Mouse (Mus musculus) yolk sac, embryonic 10.5 days (tissue): ENCODE data around the gene Dnajc11.
A peak's percentile ranks its signal among the peaks of the same experiment; 100 is the strongest.

Experiments used
- DNase-seq: peaks from one replicate; pipeline ENCODE4 v3.0.0-alpha.2; 2017; ENCODE audit warnings: low spot score

Dnajc11 gene

DNA sequence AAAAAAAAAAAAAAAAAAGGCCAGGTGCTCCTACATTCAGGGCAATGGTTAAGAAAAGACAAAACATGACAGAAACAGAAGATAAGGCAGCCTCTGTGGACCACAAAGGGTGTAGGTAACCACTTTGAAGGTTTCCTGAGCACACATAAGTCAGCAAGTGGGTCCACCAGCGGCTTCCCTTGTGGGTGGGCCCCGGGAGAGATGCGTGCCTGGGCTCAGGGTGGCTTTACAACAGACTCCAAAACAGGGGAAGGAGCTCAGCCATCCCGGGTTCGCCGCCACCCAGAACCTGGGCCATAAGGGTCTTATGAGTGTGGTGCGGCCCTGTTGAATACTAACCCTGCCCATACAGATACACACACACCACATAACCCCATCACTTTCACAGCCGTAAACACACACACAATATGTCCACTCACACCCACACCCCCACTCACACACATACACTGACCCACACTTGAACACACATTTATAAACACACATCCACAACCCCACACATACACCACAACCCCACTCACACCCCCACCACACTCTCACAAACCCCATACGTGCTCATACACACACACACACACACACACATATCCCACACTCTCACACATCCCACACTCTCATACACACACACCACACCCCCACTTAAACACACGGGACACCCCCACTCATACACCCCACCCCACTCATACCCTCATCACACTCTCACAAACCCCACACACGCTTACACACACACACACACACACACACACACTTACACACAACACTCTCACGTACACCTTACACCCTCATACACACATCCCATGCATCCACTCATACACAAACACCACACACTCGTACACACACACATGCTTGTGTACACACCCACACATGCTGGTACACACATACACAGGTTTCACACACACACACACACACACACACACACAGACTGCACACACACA, 651 bp upstream of the Dnajc11 start:
- DNase-seq, result no peak

DNA sequence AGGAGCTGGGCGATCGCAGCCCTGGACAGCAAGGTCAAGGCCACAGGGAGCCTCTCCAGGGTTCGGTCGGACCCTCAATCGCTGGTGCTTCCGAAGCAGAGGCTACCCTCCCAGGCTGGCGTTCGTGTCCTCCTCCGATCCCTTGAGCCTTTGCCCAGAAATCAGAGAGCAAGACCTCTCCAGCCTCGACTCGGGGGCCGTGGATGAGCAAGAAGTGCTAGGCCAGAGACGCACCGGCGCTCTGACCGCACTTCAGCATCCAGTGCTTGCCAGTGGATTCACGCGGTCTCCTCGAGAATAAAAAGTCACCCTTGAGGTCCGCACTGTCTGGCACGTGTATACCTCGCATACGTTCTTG, 703 bp downstream of the Dnajc11 start:
- peak; percentile 32 for DNase-seq

DNA sequence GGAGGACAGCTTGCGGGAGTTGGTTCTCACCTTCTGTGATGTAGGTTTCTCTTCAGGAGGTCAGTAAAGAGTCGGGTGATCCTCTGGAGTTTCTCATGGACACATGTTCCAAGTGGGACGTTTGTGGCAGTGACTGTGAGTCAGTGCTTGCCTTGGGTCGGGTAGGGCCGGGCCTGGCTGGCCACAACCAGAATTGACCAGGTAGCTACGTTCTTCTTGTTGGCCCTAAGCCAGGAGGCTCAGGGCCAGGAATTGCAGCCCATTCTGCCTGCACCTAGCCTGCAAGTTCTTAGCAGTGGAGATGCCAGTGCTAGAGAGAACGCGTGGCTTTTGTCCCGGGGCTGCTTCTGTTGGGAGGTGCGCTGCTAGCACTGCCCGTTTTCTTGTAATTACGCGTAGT, 4.0 kb downstream of the Dnajc11 start:
- peak; percentile 68 for DNase-seq

DNA sequence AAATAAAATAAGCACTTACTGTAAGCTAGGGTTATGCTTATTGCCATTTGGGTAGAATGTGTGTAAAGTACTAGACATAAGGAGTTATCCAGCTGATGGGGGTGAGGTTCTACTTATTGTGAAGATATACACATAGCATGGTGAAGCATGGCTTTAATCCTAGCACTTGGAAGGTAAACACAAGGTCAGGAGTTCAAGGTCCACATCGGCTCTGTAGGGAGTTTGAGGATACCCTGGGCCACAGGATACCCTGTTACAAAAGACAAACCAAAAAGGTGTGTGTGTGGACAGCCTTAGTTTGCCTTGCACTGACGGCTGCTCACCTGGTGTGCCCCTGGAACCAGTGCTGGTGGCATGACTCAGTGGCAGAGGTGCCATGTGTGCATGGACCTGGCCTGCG, 4.6 kb downstream of the Dnajc11 start:
- peak; percentile 56 for DNase-seq

DNA sequence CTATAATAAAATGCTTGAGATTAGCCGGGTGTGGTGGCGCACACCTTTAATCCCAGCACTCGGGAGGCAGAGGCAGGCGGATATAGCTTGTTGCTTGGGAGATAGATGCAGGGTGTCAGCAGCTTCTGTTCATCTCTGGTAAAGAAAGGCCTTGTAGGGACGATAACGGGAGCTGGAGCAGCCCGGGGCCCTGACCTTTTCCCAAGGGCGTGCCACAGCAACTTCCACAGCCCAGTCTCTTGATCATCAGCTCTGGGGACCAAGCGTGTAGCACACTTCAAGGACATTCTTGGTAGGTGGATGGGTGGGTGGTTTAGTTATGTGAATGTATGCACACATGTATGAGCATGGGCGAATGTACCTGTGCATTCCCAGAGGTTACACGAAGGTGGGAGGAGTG, 12.7 kb downstream of the Dnajc11 start:
- DNase-seq, result no peak

DNA sequence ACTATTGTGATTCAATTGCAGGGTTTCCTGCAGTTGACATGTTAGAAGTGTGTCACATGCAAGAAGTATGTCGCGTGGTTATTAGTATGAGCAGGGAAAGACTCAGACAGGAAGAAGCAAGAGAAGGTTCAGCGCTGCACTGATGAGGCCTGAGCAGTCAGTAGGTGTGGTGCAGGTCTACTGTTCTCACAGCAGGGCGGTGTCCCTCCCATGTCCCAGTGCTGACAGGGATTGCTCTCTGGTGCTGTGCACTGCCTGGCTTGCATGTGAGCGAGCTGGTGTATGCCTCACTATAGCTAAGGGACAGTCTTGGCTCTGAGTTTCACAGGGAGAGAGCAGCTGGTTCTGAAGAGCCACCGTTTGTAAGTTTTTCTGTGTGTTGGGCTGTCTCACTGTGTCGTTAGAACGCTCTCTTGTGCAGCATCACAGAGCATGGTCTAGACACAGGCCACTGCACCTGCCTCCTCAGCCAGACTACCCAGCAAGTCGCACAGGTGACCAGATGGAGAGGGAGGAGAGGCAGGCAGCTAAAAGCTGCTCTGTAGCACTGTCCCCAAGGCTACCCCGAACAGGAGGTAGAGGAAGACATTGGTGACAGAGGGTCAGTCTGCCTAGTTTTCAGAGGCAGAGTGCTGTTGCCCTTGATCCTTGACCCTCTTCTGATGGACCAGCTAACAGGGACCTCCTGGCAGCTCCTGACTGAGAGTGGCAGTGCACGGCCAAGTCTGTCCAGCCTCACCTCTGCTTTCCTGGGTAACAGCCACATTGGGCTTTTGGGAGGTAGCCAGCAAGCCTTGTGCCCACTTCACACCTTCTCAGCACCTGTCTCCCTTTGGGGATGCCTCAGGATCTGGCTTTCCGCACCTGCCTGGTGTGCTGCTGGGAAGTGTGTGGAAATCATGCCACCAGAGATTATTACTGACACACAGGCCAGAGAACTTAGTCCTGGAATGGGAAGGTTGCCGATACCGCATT, 15.3 kb downstream of the Dnajc11 start:
- DNase-seq, result no peak

DNA sequence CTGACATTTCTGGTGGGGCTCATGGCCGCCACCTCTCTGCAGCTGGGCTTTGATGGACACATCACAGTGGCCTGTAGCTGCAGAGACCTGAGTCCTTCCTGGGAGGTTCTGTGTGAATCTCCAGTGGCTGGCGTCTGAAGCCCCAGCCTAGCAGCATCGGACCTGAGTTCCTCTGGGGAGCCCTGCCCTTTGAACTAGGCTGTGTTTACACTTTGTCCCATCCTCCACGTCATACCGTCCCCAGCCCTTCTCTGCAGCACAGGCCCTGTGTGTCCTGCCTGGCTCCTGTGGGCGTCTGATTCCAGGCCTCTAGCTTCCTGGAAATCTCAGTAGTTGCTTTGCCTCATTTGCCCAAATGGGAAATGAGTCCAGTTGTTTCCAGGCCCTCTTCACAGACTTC, 19.7 kb downstream of the Dnajc11 start:
- peak; percentile 86 for DNase-seq

DNA sequence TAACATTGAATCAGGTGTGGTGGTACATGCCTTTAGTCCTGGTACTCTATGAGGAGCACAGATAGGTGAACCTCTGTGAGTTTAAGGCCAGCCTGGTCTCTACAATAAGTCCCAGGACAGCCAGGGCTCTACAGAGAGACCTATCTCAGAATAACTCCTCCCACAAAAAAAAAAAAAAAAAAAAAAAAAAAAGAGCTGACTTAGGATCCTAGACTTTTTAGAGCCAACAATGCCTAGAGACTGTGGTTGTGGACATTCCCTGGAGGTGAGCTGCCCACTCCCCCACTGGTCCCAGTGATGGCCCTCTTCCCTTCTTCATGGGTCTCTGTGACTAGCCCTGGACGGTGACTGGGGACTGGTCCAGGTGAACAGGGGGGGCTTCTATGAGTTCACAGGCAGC, 22.3 kb downstream of the Dnajc11 start:
- DNase-seq, result no peak

DNA sequence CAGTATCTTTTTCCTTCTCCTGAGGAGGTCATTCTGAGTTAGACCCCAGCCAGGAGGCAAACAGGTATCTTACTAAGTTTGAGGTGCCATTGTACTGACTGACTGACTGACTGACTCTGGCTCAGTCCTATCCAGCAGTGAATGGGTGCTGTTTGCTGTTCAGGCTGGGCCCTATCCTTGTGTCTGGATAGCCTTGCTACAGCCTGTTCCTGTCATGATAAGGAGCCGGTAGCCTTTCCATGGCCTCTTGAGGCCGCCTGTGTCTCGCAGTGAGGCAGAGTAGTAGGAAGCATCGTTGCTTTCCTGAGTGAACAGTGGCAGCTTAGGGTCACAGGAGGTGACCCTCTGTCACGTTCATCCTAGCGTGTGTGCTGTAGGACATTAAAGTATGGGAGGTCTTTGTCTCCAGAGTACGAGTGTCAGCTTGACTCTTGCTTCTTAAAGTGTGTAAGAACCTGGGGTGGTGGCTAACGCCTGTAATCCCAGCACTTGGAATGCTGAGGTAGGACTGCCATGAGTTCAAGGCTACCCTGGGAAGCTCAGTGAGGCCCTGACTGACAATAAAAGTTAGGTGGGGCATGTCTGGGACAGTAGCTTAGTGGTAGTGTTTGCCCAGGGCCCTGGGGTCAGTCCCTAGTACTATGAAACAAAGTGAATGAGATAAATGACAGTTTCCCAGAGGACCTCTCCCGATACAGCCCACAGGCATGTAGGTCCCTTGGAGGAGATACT, 24.3 kb downstream of the Dnajc11 start:
- no peak for DNase-seq

DNA sequence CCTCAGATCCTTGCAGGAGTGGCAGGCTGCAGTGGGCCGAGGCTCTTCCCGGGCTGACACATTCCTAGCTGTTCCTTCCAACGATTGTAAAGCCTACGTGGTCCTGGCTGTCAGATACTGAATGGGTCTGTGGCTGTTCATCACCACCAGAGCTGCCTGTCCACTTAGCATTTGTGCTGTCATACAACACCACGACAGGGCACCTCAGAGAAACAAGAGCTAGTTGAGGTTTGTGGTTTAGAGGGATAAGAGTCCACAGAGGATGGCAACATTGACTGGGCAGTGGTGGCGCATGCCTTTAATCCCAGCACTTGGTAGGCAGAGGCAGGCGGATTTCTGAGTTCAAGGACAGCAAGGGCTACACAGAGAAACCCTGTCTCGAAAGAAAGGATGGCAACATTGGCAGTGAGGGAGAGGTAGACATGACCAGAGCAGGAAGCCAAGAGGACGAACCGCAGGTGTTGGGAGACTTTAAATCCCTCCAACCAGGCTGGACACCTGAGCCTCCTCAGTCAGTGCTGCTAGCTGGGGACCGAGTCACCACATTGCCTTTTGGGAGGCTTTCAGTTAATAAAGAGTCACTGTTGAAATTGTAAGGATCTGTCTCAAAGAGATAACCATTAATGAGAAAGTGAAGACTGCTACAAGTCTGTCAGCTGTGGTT, 26.5 kb downstream of the Dnajc11 start:
- DNase-seq, result no peak

DNA sequence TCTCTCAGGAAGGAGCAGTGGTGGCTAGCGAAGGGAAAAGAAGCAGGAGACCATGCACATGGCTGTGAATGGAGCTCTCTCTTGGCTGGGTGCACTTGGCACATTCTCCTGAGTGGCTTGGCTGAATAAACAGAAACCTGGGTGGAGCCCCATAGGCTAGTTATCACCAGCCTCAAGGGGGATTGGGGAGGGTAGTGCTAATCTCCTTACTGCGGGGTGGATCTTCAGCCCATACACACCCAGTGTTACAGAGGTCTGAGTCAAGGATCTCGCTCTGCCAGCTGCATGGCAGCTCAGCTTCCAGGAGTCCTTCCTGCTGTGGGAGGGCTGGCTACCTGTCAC, 27.0 kb downstream of the Dnajc11 start:
- DNase-seq, result peak; percentile 32

DNA sequence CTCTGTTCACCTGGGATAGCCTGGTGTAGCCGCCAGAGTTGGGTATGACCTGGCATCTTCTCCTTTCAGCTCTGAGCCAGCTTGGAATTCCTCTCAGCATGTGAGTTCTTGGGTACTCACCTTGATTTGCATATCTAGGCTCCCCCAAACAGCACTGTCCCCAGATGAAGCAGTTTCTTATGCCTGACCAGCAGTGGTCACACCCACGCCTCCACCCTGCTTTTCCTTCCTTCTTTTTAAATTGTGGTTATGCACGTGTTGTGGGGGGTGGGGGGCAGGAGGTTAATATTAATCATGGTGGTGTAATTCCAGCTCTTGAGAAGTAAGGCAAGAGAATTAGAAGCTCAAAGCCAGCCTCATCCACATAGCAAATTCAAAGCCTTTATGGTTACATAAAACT, 29.3 kb downstream of the Dnajc11 start:
- no peak for DNase-seq

DNA sequence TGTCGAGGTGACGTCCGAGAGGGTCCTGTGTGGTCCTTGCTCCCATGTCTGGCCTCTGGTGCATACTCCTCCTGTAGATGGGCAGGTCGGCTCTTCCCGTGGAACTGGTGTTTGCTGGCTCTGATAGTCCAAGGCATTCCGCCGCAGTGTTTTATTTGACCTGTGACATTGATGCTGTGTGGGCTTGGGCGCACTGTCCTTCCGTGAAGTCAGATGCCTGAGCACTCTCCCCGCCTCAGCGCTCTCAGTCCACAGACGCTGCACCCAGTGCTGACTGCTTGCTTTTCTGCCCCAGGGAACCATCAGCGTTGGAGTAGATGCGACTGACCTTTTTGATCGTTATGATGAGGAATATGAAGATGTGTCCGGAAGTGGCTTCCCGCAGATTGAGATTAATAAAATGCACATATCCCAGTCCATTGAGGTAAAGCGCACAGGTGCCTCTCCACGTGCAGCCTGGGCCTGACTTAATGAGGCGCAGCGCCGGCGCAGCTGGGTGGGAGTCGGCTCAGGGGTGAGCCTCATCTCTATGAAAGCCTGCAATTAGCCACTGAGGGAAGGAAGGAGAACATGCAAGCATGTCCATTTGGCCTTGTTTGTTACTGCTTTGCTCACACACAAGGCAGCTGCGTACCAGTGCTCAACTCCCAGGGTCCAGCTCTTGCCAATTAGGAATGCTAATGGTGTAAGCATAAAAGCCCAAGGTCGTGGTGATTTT, 34.9 kb downstream of the Dnajc11 start:
- no peak for DNase-seq

DNA sequence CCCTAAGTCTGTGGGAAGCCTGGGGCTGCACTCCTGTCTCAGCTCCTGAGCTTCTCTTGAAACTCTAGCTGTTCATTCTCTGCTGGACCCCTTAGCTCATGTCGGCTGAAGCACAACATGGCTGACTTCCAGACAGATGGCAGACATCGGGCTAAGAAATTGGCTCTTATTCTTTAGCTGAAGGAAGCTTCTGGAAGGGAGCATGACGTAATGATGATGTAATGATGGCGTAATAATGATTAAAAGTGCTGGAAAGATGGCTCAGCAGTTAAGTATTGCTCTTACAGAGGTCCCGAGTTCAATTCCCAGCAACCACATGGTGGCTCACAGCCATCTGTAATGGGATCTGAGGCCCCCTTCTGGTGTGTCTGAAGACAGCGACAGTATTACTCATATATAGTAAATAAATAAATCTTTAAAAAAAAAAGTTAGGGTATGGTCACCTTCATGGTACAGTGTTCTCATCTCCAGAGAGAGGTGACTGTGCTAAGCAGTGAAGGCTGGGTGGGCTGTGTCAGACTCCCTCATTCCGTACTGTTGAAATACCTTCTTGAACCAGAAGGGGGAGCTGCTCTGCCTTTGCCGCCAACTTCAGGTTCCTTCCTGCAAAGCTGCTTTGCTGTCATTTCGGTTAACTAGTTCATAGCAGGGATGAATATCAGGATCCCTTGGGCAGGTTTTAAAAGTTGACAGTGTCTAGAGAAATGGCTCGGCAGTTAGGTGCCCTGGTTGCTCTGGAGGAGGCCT, 38.9 kb downstream of the Dnajc11 start:
- DNase-seq, result no peak

DNA sequence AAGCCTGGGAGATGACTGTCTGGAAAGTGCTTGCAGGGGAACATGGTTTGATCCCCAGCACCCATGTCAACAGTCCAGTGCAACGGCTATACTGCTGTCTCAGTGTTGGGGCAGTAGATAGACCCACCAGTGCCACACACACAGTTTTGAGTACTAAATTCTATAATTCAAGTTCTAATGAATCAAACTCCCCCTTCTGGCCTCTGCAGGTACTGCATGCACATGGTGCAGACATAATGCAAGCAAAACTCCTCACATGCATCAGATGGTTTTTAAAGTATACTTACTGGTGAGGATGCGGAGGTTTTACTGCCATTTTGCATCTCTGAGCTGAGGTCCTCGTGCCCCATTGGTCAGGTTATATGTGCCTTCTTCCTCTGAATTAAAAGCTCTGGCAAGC, 42.0 kb downstream of the Dnajc11 start:
- DNase-seq, result no peak

DNA sequence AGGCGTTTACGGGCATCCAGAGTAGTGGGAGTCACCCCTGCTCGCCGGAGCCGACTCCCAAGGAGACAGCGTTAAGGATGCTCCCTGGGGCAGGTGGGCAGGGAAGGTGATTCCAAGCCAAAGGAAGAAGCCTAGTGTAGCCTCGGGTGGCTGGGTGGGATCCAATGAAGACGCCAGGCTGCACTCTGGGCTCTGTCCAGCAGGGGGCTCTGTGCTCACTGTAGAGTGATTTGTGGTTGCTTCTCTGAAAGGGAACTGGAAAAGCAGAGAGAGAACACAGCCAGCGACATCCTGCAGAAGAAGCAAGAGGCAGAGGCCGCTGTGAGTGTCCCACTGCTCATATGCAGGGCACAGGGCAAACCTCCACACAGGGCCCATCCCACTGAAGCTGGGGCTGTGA, 44.3 kb downstream of the Dnajc11 start:
- peak; percentile 58 for DNase-seq

DNA sequence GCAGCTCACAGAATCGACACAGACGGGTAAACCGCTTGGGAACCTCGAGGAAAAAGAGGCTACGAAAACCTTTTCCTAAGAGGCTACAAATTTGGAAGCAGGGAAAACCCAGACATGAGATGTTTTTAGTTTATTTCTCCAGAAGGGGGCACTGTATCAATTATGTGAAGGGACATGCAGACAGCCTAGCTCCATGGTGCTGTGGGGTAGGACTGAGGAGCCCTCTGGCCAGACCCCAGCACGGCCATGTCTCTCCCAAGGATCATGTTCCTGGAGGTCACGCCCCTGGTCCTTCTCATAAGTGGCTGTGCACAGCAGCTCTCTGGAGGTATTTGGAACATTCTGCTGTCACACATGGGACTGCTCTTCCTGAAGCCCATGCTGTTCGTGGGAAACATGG, 47.2 kb downstream of the Dnajc11 start:
- DNase-seq, result no peak

DNA sequence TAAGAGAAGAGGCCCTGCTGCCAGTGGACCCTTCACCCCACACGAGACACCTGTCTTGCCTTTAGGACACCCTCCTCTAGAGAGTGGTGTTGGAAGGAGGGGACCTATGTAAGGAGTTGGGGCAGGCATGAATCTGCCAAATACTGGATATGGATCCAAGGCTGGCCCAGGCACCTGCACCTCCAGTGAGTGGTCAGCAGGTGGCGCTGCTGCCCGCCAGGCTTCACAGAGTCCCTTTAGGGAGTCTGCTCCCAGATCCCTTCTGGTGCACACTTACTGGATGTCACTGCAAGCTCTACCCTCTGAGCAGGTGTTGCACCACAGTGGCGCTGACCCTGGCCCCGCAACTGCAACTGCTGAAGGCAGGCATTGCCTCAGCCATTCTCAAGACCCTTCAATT, 47.9 kb downstream of the Dnajc11 start:
- DNase-seq, result no peak

DNA sequence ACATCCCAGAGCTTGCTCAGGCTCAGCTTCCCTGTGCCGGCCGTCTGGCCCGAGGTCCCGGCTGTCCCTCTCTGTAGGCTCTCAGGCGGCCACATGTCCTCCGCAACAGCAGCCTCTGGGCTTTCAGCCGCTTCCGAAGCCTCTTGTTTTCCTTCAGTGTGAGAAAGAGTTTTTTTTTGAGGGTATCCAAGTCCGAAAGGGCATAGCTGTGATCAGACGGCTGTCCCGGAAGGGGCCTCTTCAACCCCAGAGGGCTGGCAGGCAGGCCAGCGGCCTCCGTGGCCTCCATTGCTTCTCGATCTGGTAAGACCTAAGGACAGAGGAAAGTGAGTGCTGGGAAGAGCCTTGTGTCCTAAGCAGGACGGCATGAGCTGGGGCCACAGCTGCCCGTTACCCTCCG, 49.6 kb downstream of the Dnajc11 start:
- no peak for DNase-seq

DNA sequence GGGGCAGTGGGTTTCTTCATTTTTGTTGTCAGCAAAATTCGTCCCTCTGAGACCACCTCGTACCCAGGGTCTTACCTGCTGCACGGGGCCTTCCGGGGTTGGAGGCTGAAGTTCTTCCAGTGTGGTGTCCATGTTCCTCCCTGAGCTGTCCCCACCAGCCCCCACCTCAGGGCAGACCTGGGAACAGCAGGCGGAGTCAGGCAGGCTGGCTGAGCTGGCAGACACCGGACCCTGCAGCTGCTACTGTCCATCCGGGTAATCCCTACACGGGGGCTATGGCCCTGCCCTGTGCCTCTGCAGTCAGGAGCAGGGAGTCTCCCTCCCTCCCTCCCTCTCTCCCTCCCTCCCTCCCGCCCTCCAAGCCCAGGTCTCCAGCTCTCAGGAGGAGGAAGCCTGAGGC, 50.1 kb downstream of the Dnajc11 start:
- no peak for DNase-seq

DNA sequence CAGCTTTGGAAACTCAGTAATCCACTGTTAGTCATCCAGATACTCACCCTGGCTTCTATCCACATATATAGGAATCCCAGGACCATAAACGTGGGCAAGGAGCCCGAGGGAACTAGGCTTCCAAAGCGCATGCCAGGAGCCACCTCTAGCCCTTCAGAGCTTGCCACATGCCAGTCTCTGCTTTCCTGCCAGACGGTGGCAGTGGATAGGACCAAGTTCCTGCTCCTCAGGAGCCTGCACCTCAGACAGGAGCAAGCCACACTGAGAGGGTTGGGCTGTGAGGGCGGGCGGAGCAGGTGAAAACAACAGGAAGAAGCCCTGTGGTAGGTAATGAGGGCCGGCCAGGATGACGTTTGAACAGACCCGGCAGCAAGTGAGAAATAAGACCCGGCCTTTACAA, 52.4 kb downstream of the Dnajc11 start:
- no peak for DNase-seq
